Mouse (Mus musculus): Measurements from ENCODE around the gene Gm4450. TPM values are rescaled to one million over a fixed set of nuclear protein-coding genes. Genes with fewer than 3 reads are reported as not detected.
A peak's percentile ranks its signal among the peaks of the same experiment; 100 is the strongest.

Gm4450 gene
- polyA plus RNA-seq, 1 experiment from 2014 or later = not detected

- H3K4me1 ChIP-seq = no peaks in the 10 kb centered on the region
- H3K9me3 ChIP-seq = no peaks in the 10 kb centered on the region
- ATAC-seq (ENCODE audit: insufficient number of reproducible peaks, insufficient read depth, low FRiP score, low TSS enrichment, low read depth) = no peak
- no peaks in the 10 kb centered on the region for H3K36me3 ChIP-seq
- H3K4me2 ChIP-seq = no peak overlapping the region
- no peak overlapping the region for H3K4me3 ChIP-seq
- H3K27me3 ChIP-seq = peaks cover 7% of the 10 kb centered on the region
- H3K9ac ChIP-seq = no peak overlapping the region
- H3K27ac ChIP-seq = no peak overlapping the region
- WGBS = 50% methylated on average over 1 of the region's 1 CpGs
These were observed 22.7 kb downstream of the Gm4450 start for GRCm38 (mm10) chr3:98434088-98434816.

GRCm38 (mm10) chr3:98428928-98429525, 27.9 kb downstream of the Gm4450 start:
- no peak for ATAC-seq (ENCODE audit: insufficient number of reproducible peaks, insufficient read depth, low FRiP score, low TSS enrichment, low read depth)

GRCm38 (mm10) chr3:98428449-98428775, 28.5 kb downstream of the Gm4450 start:
- peaks cover 49% of the 10 kb centered on the region for H3K27me3 ChIP-seq
- peaks cover 18% of the 10 kb centered on the region for H3K4me1 ChIP-seq
- 7% methylated on average over 17 of the region's 17 CpGs for WGBS
- H3K4me3 ChIP-seq = peak overlapping the region; percentile 64
- ATAC-seq (ENCODE audit: insufficient number of reproducible peaks, insufficient read depth, low FRiP score, low TSS enrichment, low read depth) = peak; percentile 54; the same call in 1 of the 2 replicates
- peak overlapping the region; percentile 71 for H3K9ac ChIP-seq
- H3K36me3 ChIP-seq = 0 out of 2 replicates have a peak, but pooled peaks cover 6% of the 10 kb centered on the region
- H3K4me2 ChIP-seq = peak overlapping the region; percentile 100
- no peaks in the 10 kb centered on the region for H3K9me3 ChIP-seq
- no peak overlapping the region for H3K27ac ChIP-seq

More at GRCm38 (mm10) chr3:98428928-98429525, 27.9 kb downstream of the Gm4450 start:
- Histone ChIP-seq H3K9ac (no peak overlapping the region), H3K9me3 (no peaks in the 10 kb centered on the region), H3K36me3 (0 out of 2 replicates have a peak, but pooled peaks cover 6% of the 10 kb centered on the region), H3K4me1 (peaks cover 18% of the 10 kb centered on the region), H3K27me3 (peaks cover 49% of the 10 kb centered on the region), H3K4me2 (peak overlapping the region; percentile 100; the same call in 1 of the 2 replicates), H3K27ac (no peak overlapping the region), H3K4me3 (no peak overlapping the region)
- WGBS = 36% methylated on average over 8 of the region's 8 CpGs

DNA sequence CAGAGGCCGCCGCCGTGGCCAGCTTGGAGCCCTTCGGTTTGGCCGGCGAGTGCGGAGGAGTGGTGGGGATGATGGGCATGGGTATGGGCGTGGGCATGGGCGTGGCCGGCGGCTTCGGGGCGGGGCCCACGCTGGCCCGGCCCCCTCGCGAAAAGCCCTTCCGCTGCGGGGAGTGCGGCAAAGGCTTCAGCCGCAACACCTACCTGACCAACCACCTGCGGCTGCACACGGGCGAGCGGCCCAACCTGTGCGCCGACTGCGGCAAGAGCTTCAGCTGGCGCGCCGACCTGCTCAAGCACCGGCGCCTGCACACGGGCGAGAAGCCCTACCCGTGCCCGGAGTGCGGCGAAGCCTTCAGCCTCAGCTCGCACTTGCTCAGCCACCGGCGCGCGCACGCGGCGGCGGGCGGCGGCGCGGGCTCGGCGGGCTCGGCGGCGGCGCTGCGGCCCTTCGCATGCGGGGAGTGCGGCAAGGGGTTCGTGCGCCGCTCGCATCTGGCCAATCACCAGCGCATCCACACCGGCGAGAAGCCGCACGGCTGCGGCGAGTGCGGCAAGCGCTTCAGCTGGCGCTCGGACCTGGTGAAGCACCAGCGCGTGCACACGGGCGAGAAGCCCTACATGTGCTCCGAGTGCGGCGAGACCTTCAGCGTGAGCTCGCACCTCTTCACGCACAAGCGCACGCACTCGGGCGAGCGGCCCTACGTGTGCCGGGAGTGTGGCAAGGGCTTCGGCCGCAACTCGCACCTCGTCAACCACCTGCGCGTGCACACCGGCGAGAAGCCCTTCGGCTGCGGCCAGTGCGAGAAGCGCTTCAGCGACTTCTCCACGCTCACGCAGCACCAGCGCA, 29.1 kb downstream of the Gm4450 start:
- peak overlapping the region; percentile 64 for H3K4me3 ChIP-seq
- H3K9ac ChIP-seq = peak overlapping the region; percentile 71
- H3K27ac ChIP-seq = no peak overlapping the region
- H3K9me3 ChIP-seq = no peaks in the 10 kb centered on the region
- H3K27me3 ChIP-seq = peaks cover 49% of the 10 kb centered on the region
- H3K4me2 ChIP-seq = peak overlapping the region; percentile 100
- peak; percentile 88 for ATAC-seq (ENCODE audit: insufficient number of reproducible peaks, insufficient read depth, low FRiP score, low TSS enrichment, low read depth)
- 0 out of 2 replicates have a peak, but pooled peaks cover 6% of the 10 kb centered on the region for H3K36me3 ChIP-seq
- WGBS = under 1% methylated on average over 106 of the region's 110 CpGs
- peaks cover 18% of the 10 kb centered on the region for H3K4me1 ChIP-seq

GRCm38 (mm10) chr3:98427260-98427599, 29.7 kb downstream of the Gm4450 start:
- no peaks in the 10 kb centered on the region for H3K9me3 ChIP-seq
- H3K4me2 ChIP-seq = peak overlapping the region; percentile 100
- H3K27ac ChIP-seq = no peak overlapping the region
- peak overlapping the region; percentile 64 for H3K4me3 ChIP-seq
- H3K4me1 ChIP-seq = peaks cover 18% of the 10 kb centered on the region
- under 1% methylated on average over 23 of the region's 23 CpGs for WGBS
- H3K27me3 ChIP-seq = peaks cover 49% of the 10 kb centered on the region
- ATAC-seq (ENCODE audit: insufficient number of reproducible peaks, insufficient read depth, low FRiP score, low TSS enrichment, low read depth) = peak; percentile 67
- H3K9ac ChIP-seq = peak overlapping the region; percentile 71
- 0 out of 2 replicates have a peak, but pooled peaks cover 6% of the 10 kb centered on the region for H3K36me3 ChIP-seq

DNA sequence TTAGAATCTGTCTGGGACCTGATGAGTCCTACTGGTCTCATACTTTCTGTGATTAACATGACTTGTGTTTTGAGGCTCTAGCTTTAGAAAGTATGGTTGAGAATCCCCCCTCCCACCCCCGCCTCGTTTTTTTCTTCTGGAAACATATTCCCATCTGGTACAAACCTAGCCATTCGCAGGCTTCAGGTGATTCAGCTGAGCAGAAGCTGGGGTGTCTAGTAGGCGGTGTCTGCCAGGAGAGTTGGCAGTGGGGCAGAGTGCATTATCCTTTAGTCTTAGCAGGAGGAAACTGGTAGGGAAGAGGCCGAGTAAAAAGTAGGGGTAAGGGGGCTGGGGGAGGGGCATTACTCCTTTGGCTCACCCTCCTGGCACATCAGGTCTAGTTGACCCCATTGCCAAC, 30.2 kb downstream of the Gm4450 start:
- ATAC-seq (ENCODE audit: insufficient number of reproducible peaks, insufficient read depth, low FRiP score, low TSS enrichment, low read depth) = no peak
- H3K27ac ChIP-seq = no peak overlapping the region
- WGBS = 53% methylated on average over 5 of the region's 5 CpGs

GRCm38 (mm10) chr3:98422926-98423325, 34.0 kb downstream of the Gm4450 start:
- Histone ChIP-seq H3K9me3 (no peaks in the 10 kb centered on the region), H3K9ac (no peak overlapping the region), H3K36me3 (0 out of 2 replicates have a peak, but pooled peaks cover 6% of the 10 kb centered on the region), H3K27me3 (peaks cover 28% of the 10 kb centered on the region), H3K4me2 (no peak overlapping the region), H3K27ac (no peak overlapping the region), H3K4me1 (peaks cover 10% of the 10 kb centered on the region), H3K4me3 (no peak overlapping the region)
- WGBS = 92% methylated on average over 4 of the region's 4 CpGs
- ATAC-seq (ENCODE audit: insufficient number of reproducible peaks, insufficient read depth, low FRiP score, low TSS enrichment, low read depth) = no peak

More for the DNA sequence above, 30.2 kb downstream of the Gm4450 start:
- H3K4me1 ChIP-seq = peaks cover 18% of the 10 kb centered on the region
- H3K4me3 ChIP-seq = peak overlapping the region; percentile 64
- H3K4me2 ChIP-seq = peak overlapping the region; percentile 100
- peaks cover 49% of the 10 kb centered on the region for H3K27me3 ChIP-seq
- H3K9ac ChIP-seq = no peak overlapping the region
- H3K36me3 ChIP-seq = 0 out of 2 replicates have a peak, but pooled peaks cover 6% of the 10 kb centered on the region
- H3K9me3 ChIP-seq = no peaks in the 10 kb centered on the region

DNA sequence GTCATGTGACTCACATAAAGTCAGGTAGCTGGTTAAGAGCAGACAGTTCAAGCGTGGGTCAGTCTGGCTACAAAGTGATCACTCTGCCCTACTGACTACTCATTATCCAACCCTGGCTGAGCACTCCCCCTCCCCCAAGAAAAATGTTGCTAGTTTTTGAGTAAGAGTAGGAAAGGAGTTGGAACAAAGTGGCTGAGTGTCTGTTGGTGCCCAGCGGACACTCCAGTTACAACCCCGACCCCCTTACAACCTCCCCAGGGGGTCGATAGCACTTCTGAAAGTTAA, 37.2 kb downstream of the Gm4450 start:
- ATAC-seq (ENCODE audit: insufficient number of reproducible peaks, insufficient read depth, low FRiP score, low TSS enrichment, low read depth) = no peak
- Histone ChIP-seq H3K36me3 (no peaks in the 10 kb centered on the region), H3K4me3 (no peak overlapping the region), H3K27ac (no peak overlapping the region), H3K9ac (no peak overlapping the region), H3K4me1 (peaks cover 8% of the 10 kb centered on the region), H3K27me3 (no peaks in the 10 kb centered on the region), H3K4me2 (no peak overlapping the region), H3K9me3 (no peaks in the 10 kb centered on the region)
- WGBS = 60% methylated on average over 4 of the region's 4 CpGs

- no peaks in the 10 kb centered on the region for H3K9me3 ChIP-seq
- no peak overlapping the region for H3K4me3 ChIP-seq
- no peak overlapping the region for H3K27ac ChIP-seq
- WGBS = 80% methylated on average over 6 of the region's 6 CpGs
- no peaks in the 10 kb centered on the region for H3K27me3 ChIP-seq
- no peak overlapping the region for H3K9ac ChIP-seq
- ATAC-seq (ENCODE audit: insufficient number of reproducible peaks, insufficient read depth, low FRiP score, low TSS enrichment, low read depth) = no peak
- H3K36me3 ChIP-seq = no peaks in the 10 kb centered on the region
- H3K4me1 ChIP-seq = peaks cover 8% of the 10 kb centered on the region
- no peak overlapping the region for H3K4me2 ChIP-seq
These were observed 37.7 kb downstream of the Gm4450 start for GRCm38 (mm10) chr3:98418991-98419785.

DNA sequence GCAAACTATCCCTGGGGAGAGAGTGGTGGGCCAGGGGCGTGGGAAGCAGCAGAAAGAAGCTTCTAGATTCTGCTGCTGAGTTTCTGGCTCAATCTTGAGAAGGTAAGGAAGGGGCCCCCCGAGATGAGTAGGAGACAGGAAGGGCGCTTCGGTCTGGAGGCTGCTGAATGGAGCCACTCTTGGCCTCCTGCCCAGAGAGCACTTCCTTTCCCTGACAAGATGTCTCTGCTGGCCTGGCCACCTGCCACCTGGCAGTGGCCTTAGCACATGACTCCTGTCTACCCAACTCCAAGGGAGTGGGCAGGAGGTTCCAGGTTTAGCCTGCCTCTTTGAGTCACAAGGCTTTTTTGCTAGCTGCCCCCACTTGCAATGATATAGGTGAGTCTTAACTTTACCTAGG, 39.6 kb downstream of the Gm4450 start:
- H3K27ac ChIP-seq = no peak overlapping the region
- WGBS = 71% methylated on average over 4 of the region's 4 CpGs
- H3K27me3 ChIP-seq = no peaks in the 10 kb centered on the region
- H3K4me3 ChIP-seq = no peak overlapping the region
- H3K9me3 ChIP-seq = no peaks in the 10 kb centered on the region
- no peaks in the 10 kb centered on the region for H3K36me3 ChIP-seq
- peaks cover 8% of the 10 kb centered on the region for H3K4me1 ChIP-seq
- no peak overlapping the region for H3K9ac ChIP-seq
- ATAC-seq (ENCODE audit: insufficient number of reproducible peaks, insufficient read depth, low FRiP score, low TSS enrichment, low read depth) = no peak
- no peak overlapping the region for H3K4me2 ChIP-seq
